Mouse (Mus musculus) myocyte (in vitro differentiated cells): ENCODE measurements around the gene Tbc1d16. TPM values are rescaled to one million over a fixed set of nuclear protein-coding genes. Genes with fewer than 3 reads are reported as not detected.

ENCODE experiments used
- H3K27me3 ChIP-seq: one replicate; pipeline ENCODE4 v1.6.1; 2011; ENCODE audit not compliant: control insufficient read depth, insufficient read depth, insufficient read length
- H3K36me3 ChIP-seq: one replicate; pipeline ENCODE4 v1.6.1; 2011; ENCODE audit not compliant: control insufficient read depth, insufficient read depth
- H3K4me2 ChIP-seq: one replicate; pipeline ENCODE4 v1.6.1; 2011; ENCODE audit warnings: low read depth, control low read depth
- H3K4me3 ChIP-seq: one replicate; pipeline ENCODE4 v1.5.1; 2011; ENCODE audit warnings: mild to moderate bottlenecking, control low read depth, moderate library complexity
- H3K79me2 ChIP-seq: one replicate; pipeline ENCODE4 v1.6.1; 2011; ENCODE audit not compliant: control insufficient read depth, insufficient read depth
- H3ac ChIP-seq: one replicate; pipeline ENCODE4 v1.6.1; 2011; ENCODE audit not compliant: control insufficient read depth, insufficient read length
- CEBPB ChIP-seq: IDR thresholded peaks from 2 replicates; pipeline ENCODE4 v1.6.1; 2011; ENCODE audit warnings: mild to moderate bottlenecking, moderate library complexity; ENCODE audit not compliant: poor library complexity, insufficient read depth, severe bottlenecking
- E2F4 ChIP-seq: IDR thresholded peaks from one replicate; pipeline ENCODE4 v1.6.1; 2011; ENCODE audit warnings: mild to moderate bottlenecking, control low read depth, moderate library complexity; ENCODE audit not compliant: insufficient read depth
- MAX ChIP-seq: IDR thresholded peaks from one replicate; pipeline ENCODE4 v1.6.1; 2011; ENCODE audit warnings: low read depth, mild to moderate bottlenecking, control low read depth
- MYOD1 ChIP-seq, 3 experiments: IDR thresholded peaks; one replicate each; pipeline ENCODE4 v1.6.1; 2011; ENCODE audit warnings: control low read depth in 2 of 3, low read depth in 2 of 3, mild to moderate bottlenecking in 2 of 3, moderate library complexity in 1 of 3; ENCODE audit not compliant: insufficient read length in 2 of 3, control insufficient read depth in 1 of 3
- MYOG ChIP-seq, 3 experiments: IDR thresholded peaks; one replicate each; pipeline ENCODE4 v1.6.1; 2011; ENCODE audit warnings: control low read depth in 2 of 3, low read depth in 2 of 3, mild to moderate bottlenecking in 2 of 3; ENCODE audit not compliant: insufficient read length in 2 of 3, control insufficient read depth in 1 of 3, insufficient read depth in 1 of 3
- POLR2A ChIP-seq: IDR thresholded peaks from one replicate; pipeline ENCODE4 v1.6.1; 2011; ENCODE audit warnings: low read depth, mild to moderate bottlenecking, control low read depth, moderate library complexity; ENCODE audit not compliant: insufficient read length
- POLR2AphosphoS2 ChIP-seq: IDR thresholded peaks from one replicate; pipeline ENCODE4 v1.6.1; 2011; ENCODE audit warnings: low read depth, control low read depth; ENCODE audit not compliant: insufficient read length
- REST ChIP-seq: IDR thresholded peaks from one replicate; pipeline ENCODE4 v1.6.1; 2011; ENCODE audit warnings: mild to moderate bottlenecking, control low read depth, moderate library complexity; ENCODE audit not compliant: insufficient read depth, insufficient read length
- SRF ChIP-seq: IDR thresholded peaks from one replicate; pipeline ENCODE4 v1.6.1; 2011; ENCODE audit warnings: low read depth; ENCODE audit not compliant: control insufficient read depth, insufficient read length
- TCF12 ChIP-seq: IDR thresholded peaks from one replicate; pipeline ENCODE4 v1.6.1; 2011; ENCODE audit warnings: mild to moderate bottlenecking, control low read depth; ENCODE audit not compliant: poor library complexity, insufficient read depth, severe bottlenecking
- TCF3 ChIP-seq: IDR thresholded peaks from one replicate; pipeline ENCODE4 v1.6.1; 2011; ENCODE audit warnings: low read depth, control low read depth; ENCODE audit not compliant: insufficient read length
- USF1 ChIP-seq: IDR thresholded peaks from one replicate; pipeline ENCODE4 v1.6.1; 2011; ENCODE audit warnings: low read depth, mild to moderate bottlenecking, control low read depth, moderate library complexity
- polyA plus RNA-seq: library from polyadenylated mRNA; unstranded; fragments of >200 nt; fragmentation: generic; extraction: Trizol; gene quantifications from one replicate; pipeline ENCODE4 v1.2.1, GENCODE M21; 2012; ENCODE audit warnings: missing spikeins

Gene Tbc1d16
- polyA plus RNA-seq, 1 experiment = 8.5 TPM

DNA sequence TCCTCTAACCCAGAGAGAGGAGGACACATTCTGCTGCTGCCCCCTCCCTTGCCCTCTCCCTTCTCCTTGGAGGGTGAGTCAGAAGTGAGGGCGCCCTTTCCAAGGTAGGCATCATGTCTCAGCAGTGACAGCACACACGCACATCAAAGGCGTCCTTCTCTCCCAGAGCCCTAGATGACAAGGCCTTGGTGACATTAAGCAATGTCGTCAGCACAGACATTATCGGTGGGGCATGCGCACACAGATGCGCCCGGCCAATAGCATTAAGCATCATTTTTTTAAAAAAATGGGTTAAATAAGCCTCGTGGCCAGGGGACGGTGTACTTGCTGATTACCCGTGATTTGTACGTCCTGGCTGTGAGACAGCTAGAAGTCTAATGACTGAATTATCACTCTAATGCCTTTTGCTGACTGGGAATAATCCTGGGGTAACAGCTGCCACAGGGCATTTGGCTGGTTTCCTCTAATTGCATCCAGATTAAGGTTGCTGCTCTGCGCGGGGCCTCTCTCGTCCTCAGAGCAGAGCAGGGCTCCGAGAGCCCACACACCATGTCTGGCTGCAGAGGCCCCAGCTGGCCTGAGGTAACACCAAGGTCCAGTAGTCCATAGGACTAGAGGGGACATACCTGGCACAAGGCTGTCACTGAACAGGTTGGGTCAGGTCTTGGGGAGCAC is 83.4 kb downstream of the Tbc1d16 start:
- TF ChIP-seq POLR2AphosphoS2 = no peak
- TF ChIP-seq TCF3 = no peak
- TF ChIP-seq USF1 = no peak
- no peak for TF ChIP-seq MYOG (IDR thresholded peaks at IDR 0.05; ENCODE audit: control insufficient read depth in 1 of 3, insufficient read depth in 1 of 3, insufficient read length in 2 of 3, low read depth in 2 of 3)
- TF ChIP-seq REST = no peak
- TF ChIP-seq MAX = no peak
- TF ChIP-seq SRF = no peak
- TF ChIP-seq E2F4 = no peak
- TF ChIP-seq TCF12 = no peak
- TF ChIP-seq CEBPB = no peak
- no peak overlapping the region for H3K4me2 ChIP-seq
- no peaks in the 10 kb centered on the region for H3K27me3 ChIP-seq
- H3K79me2 ChIP-seq = no peaks in the 10 kb centered on the region
- H3K4me3 ChIP-seq = no peak overlapping the region
- H3K36me3 ChIP-seq = no peaks in the 10 kb centered on the region
- no peak overlapping the region for H3ac ChIP-seq

DNA sequence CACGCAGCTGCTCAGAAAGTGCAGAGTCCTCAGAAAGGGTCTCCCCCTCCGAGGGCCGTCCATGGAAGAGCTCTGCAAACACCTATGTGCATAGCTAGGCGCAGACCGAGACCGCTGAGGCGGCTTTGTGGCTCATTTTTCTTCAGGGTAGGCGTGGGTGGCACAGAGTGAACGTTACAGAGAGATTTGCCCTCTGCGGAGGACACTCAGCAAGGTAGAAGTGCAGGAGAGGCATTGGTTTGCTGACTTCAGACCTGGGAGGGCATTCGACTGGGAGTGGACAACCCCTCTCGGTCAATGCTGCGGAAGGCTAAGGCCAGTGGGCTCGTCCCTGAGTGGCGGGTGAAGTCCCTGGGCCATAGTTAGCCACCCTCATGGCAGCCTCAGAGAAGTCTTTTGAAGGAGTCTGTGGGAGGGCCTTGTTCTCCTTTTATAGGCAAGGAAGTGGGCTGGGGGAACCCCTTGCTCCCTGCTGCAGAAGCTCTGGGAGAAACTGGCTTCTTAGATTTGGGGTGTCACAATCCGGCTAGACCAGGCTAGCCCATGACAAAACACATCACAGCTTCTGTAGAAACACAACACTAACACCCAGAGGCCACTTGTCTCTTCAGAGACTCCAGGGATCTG is 84.8 kb downstream of the Tbc1d16 start:
- TF ChIP-seq REST = no peak
- TF ChIP-seq MYOG (IDR thresholded peaks at IDR 0.05; ENCODE audit: control insufficient read depth in 1 of 3, insufficient read depth in 1 of 3, insufficient read length in 2 of 3, low read depth in 2 of 3) = no peak
- TF ChIP-seq SRF = no peak
- TF ChIP-seq TCF3 = no peak
- no peak for TF ChIP-seq CEBPB
- no peak for TF ChIP-seq MAX
- TF ChIP-seq POLR2AphosphoS2 = no peak
- TF ChIP-seq TCF12 = no peak
- TF ChIP-seq E2F4 = no peak
- no peak for TF ChIP-seq MYOD1 (IDR thresholded peaks at IDR 0.05; ENCODE audit: control insufficient read depth in 1 of 3, insufficient read length in 2 of 3, low read depth in 2 of 3)
- no peak for TF ChIP-seq USF1
- TF ChIP-seq POLR2A = no peak
- H3K4me3 ChIP-seq = no peak overlapping the region
- no peak overlapping the region for H3K4me2 ChIP-seq
- no peaks in the 10 kb centered on the region for H3K79me2 ChIP-seq
- H3K36me3 ChIP-seq = no peaks in the 10 kb centered on the region
- peaks cover 8% of the 10 kb centered on the region for H3K27me3 ChIP-seq
- H3ac ChIP-seq = no peak overlapping the region

DNA sequence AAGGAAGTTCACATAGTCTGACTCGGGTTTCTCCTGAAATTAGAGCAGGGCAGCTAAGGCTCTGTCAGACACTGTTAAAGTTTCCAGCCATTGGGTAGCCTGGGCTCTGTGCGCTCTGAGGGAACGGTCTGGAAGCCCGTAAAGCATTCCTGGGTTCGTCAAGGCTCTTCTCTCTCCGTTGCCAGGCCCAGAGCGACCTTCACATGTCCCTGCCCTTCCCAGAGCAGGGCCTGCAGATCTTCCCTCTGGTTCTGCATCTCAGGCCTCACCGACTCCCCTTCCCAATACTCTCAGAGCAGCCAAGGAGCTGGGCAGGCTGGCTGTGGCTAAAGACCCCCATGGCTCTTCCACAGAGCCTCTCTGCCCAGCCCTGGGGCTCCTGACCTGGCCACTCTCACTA is 85.7 kb downstream of the Tbc1d16 start:
- no peak overlapping the region for H3ac ChIP-seq
- no peak for TF ChIP-seq MAX
- TF ChIP-seq POLR2A = no peak
- no peak for TF ChIP-seq REST
- no peak for TF ChIP-seq TCF3
- TF ChIP-seq E2F4 = no peak
- no peak for TF ChIP-seq POLR2AphosphoS2
- TF ChIP-seq CEBPB = no peak
- TF ChIP-seq SRF = no peak
- no peak for TF ChIP-seq USF1
- TF ChIP-seq TCF12 = no peak
- TF ChIP-seq MYOG (IDR thresholded peaks at IDR 0.05; ENCODE audit: control insufficient read depth in 1 of 3, insufficient read depth in 1 of 3, insufficient read length in 2 of 3, low read depth in 2 of 3) = no peak
- no peak for TF ChIP-seq MYOD1 (IDR thresholded peaks at IDR 0.05; ENCODE audit: control insufficient read depth in 1 of 3, insufficient read length in 2 of 3, low read depth in 2 of 3)
- H3K27me3 ChIP-seq = peaks cover 8% of the 10 kb centered on the region
- no peak overlapping the region for H3K4me2 ChIP-seq
- H3K36me3 ChIP-seq = no peaks in the 10 kb centered on the region
- H3K79me2 ChIP-seq = no peaks in the 10 kb centered on the region
- no peak overlapping the region for H3K4me3 ChIP-seq

GRCm38 (mm10) chr11:119139026-119139425 is 89.3 kb downstream of the Tbc1d16 start:
- Histone ChIP-seq H3ac (no peak overlapping the region), H3K4me3 (no peak overlapping the region), H3K79me2 (no peaks in the 10 kb centered on the region), H3K27me3 (peaks cover 11% of the 10 kb centered on the region), H3K36me3 (no peaks in the 10 kb centered on the region), H3K4me2 (no peak overlapping the region)
- no peak for TF ChIP-seq E2F4

DNA sequence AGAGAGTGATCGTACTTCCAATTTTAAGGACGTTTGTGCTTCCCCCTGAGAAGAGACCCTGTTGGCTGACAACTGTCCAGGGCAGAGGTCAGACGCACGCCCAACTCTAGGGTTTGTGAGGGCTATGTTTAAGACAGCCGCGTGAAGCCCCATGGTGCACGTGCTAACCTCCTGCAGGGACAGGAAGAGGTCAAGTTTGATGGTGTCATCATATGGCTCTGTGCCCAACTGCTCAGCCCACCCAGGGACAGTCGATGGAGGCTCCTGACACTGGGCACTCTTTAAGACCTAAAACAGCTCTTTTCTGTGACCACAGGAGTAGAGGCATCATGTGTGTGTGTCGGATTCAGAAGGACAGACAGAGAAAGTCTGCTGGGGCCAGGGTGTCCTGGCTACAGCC is 90.1 kb downstream of the Tbc1d16 start:
- no peaks in the 10 kb centered on the region for H3K36me3 ChIP-seq
- H3K4me2 ChIP-seq = no peak overlapping the region
- no peak overlapping the region for H3K4me3 ChIP-seq

More for the DNA sequence above, 90.1 kb downstream of the Tbc1d16 start:
- Histone ChIP-seq H3ac (no peak overlapping the region), H3K27me3 (peaks cover 11% of the 10 kb centered on the region), H3K79me2 (no peaks in the 10 kb centered on the region)
- TF ChIP-seq MYOD1 (IDR thresholded peaks at IDR 0.05; ENCODE audit: control insufficient read depth in 1 of 3, insufficient read length in 2 of 3, low read depth in 2 of 3) (no peak), USF1 (no peak), TCF12 (no peak), MAX (no peak), CEBPB (no peak), POLR2A (no peak), TCF3 (no peak), SRF (no peak), MYOG (IDR thresholded peaks at IDR 0.05; ENCODE audit: control insufficient read depth in 1 of 3, insufficient read depth in 1 of 3, insufficient read length in 2 of 3, low read depth in 2 of 3) (no peak)
